Mouse (Mus musculus): Measurements from ENCODE around the gene Sugct.

- no peak for TF ChIP-seq CTCF (IDR thresholded peaks at IDR 0.05)
- TF ChIP-seq EP300 (IDR thresholded peaks at IDR 0.05) = no peak
Measured at GRCm38 (mm10) chr13:17038341-17038740, 657.0 kb downstream of the Sugct start.
